Mouse (Mus musculus) myocyte (in vitro differentiated cells): Measurements from ENCODE around the gene Schip1.
A peak's percentile ranks its signal among the peaks of the same experiment; 100 is the strongest.

Source experiments
- MYOG ChIP-seq, 3 experiments: IDR thresholded peaks; one replicate each; pipeline ENCODE4 v1.6.1; 2011; ENCODE audit warnings: control low read depth in 2 of 3, low read depth in 2 of 3, mild to moderate bottlenecking in 2 of 3; ENCODE audit not compliant: insufficient read length in 2 of 3, control insufficient read depth in 1 of 3, insufficient read depth in 1 of 3
- POLR2A ChIP-seq: IDR thresholded peaks from one replicate; pipeline ENCODE4 v1.6.1; 2011; ENCODE audit warnings: low read depth, mild to moderate bottlenecking, control low read depth, moderate library complexity; ENCODE audit not compliant: insufficient read length
- POLR2AphosphoS2 ChIP-seq: IDR thresholded peaks from one replicate; pipeline ENCODE4 v1.6.1; 2011; ENCODE audit warnings: low read depth, control low read depth; ENCODE audit not compliant: insufficient read length
- REST ChIP-seq: IDR thresholded peaks from one replicate; pipeline ENCODE4 v1.6.1; 2011; ENCODE audit warnings: mild to moderate bottlenecking, control low read depth, moderate library complexity; ENCODE audit not compliant: insufficient read depth, insufficient read length
- TCF3 ChIP-seq: IDR thresholded peaks from one replicate; pipeline ENCODE4 v1.6.1; 2011; ENCODE audit warnings: low read depth, control low read depth; ENCODE audit not compliant: insufficient read length
- USF1 ChIP-seq: IDR thresholded peaks from one replicate; pipeline ENCODE4 v1.6.1; 2011; ENCODE audit warnings: low read depth, mild to moderate bottlenecking, control low read depth, moderate library complexity

DNA sequence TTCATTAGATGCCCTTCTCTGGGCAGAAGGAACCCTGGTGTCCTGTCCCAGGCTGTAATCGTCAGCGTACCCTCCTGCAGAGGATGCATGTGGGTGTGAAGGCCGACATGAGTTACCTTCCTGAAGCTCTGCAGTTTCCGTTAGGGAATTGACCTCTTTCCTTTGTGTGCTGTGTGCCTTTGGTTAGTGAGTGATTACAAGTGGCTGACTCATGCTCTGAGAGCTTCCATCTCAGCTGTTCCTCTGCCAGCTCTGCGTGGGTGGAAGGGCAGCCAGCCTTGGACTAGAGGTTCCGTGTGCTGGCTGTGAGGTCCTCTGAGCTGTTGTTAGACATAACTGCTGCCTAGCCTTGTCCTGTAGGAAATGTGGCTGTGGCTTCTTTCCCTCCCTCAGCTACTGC, 444.0 kb downstream of the Schip1 start:
- TF ChIP-seq POLR2A (peak; percentile 41), POLR2AphosphoS2 (no peak), MYOG (IDR thresholded peaks at IDR 0.05; ENCODE audit: control insufficient read depth in 1 of 3, insufficient read depth in 1 of 3, insufficient read length in 2 of 3, low read depth in 2 of 3) (peak; percentile 87 to 96 (median 88)), USF1 (no peak), REST (no peak), TCF3 (peak; percentile 47)
